Mouse (Mus musculus) forebrain, embryonic 15.5 days (tissue): ENCODE data around the gene Cacnb3. TPM values are rescaled to one million over a fixed set of nuclear protein-coding genes. Genes with fewer than 3 reads are reported as not detected.
A peak's percentile ranks its signal among the peaks of the same experiment; 100 is the strongest.

Source experiments
- ATAC-seq: fragments of 200-750 bp; cut with Nextera tagmentation; replicated peaks from 2 replicates; pipeline ENCODE4 v1.8.0; 2017; ENCODE audit warnings: mild to moderate bottlenecking, moderate TSS enrichment, moderate library complexity
- H3K27ac ChIP-seq: fragments of 300-500 bp; sonication (generic); replicated peaks from 2 replicates; pipeline ENCODE4 v1.5.1; 2015; ENCODE audit warnings: mild to moderate bottlenecking, inconsistent platforms
- H3K27me3 ChIP-seq: fragments of 300-500 bp; sonication (generic); 2 replicates; pipeline ENCODE4 v1.6.1; 2015; ENCODE audit warnings: inconsistent platforms
- H3K36me3 ChIP-seq: fragments of 300-500 bp; sonication (generic); 2 replicates; pipeline ENCODE4 v1.6.1; 2015; ENCODE audit warnings: mild to moderate bottlenecking, inconsistent platforms
- H3K4me1 ChIP-seq: fragments of 300-500 bp; sonication (generic); 2 replicates; pipeline ENCODE4 v1.6.1; 2015; ENCODE audit warnings: inconsistent platforms
- H3K4me2 ChIP-seq: fragments of 300-500 bp; sonication (generic); replicated peaks from 2 replicates; pipeline ENCODE4 v1.6.1; 2015; ENCODE audit warnings: mild to moderate bottlenecking, inconsistent platforms
- H3K4me3 ChIP-seq: fragments of 300-500 bp; sonication (generic); 2 replicates; pipeline ENCODE4 v1.5.1; 2015; ENCODE audit warnings: mild to moderate bottlenecking, inconsistent platforms
- H3K9ac ChIP-seq: fragments of 300-500 bp; sonication (generic); replicated peaks from 2 replicates; pipeline ENCODE4 v1.6.1; 2015; ENCODE audit warnings: mild to moderate bottlenecking, inconsistent platforms
- H3K9me3 ChIP-seq: fragments of 300-500 bp; sonication (generic); 2 replicates; pipeline ENCODE4 v1.6.1; 2016; ENCODE audit warnings: inconsistent platforms
- WGBS: fragments of 180-500 bp; shearing (Covaris S2); methylation state at CpG from one replicate; pipeline ENCODE4 v1.1.7; 2015; ENCODE audit warnings: mixed read lengths; 5-methylcytosine and 5-hydroxymethylcytosine counted together
- polyA plus RNA-seq: library from polyadenylated mRNA; unstranded; fragments of >200 nt; fragmentation: Nextera tagmentation; extraction: Ambion mirVana; gene quantifications from 2 replicates; pipeline ENCODE4 v1.2.1, GENCODE M21; 2015

Gene Cacnb3
- polyA plus RNA-seq, 1 experiment from 2014 or later: 138 TPM

DNA sequence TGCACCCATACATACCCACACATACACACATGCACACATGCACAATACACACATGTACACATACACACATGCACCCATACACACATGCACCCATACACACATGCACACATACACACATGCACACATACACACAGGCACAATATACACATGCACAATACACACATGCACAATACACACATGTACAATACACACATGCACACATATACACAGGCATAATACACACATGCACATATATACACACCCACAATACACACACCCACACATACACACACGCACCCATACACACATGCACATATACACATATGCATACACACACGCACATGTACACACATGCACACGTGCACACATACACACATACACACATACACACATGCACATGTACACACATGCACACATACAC, 18.4 kb upstream of the Cacnb3 start:
- H3K9ac ChIP-seq: no peak overlapping the region
- H3K27ac ChIP-seq: no peak overlapping the region
- H3K4me3 ChIP-seq: no peak overlapping the region
- 95% methylated on average over 3 of the region's 3 CpGs for WGBS
- peaks cover 32% of the 10 kb centered on the region for H3K4me1 ChIP-seq
- H3K4me2 ChIP-seq: no peak overlapping the region
- no peaks in the 10 kb centered on the region for H3K36me3 ChIP-seq
- no peaks in the 10 kb centered on the region for H3K9me3 ChIP-seq
- ATAC-seq: no peak
- no peaks in the 10 kb centered on the region for H3K27me3 ChIP-seq

DNA sequence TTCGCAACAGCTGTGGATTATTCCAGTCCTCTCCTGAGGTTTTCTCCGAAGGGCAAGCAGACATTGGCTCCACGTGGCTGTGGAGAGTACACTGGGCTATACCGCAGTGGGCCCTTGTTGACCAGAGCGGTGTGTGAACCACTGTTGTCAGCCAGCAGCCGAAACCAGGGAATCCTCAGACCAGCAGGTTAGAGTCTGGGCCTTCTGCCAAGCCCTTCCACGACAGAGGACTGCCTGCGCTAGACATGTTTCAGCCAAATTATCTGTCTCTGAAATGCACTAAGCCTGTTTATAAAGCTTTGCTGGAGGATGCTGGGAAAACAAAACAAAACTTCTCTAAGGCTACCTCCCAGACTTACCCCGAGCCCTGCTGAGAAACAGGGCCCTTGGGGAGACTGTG, 16.1 kb upstream of the Cacnb3 start:
- no peak overlapping the region for H3K4me2 ChIP-seq
- no peaks in the 10 kb centered on the region for H3K36me3 ChIP-seq
- no peak overlapping the region; the same call in 1 of the 2 replicates for H3K27ac ChIP-seq
- H3K27me3 ChIP-seq: no peaks in the 10 kb centered on the region
- ATAC-seq: no peak
- H3K9ac ChIP-seq: no peak overlapping the region
- H3K4me1 ChIP-seq: peaks cover 15% of the 10 kb centered on the region; the same call in 1 of the 2 replicates
- WGBS: 44% methylated on average over 9 of the region's 9 CpGs
- H3K9me3 ChIP-seq: no peaks in the 10 kb centered on the region
- H3K4me3 ChIP-seq: no peak overlapping the region

GRCm38 (mm10) chr15:98614971-98615370, 15.7 kb upstream of the Cacnb3 start:
- H3K27ac ChIP-seq: no peak overlapping the region; the same call in 1 of the 2 replicates
- H3K4me3 ChIP-seq: no peak overlapping the region
- no peak for ATAC-seq
- H3K36me3 ChIP-seq: no peaks in the 10 kb centered on the region
- WGBS: 53% methylated on average over 6 of the region's 6 CpGs
- no peak overlapping the region for H3K9ac ChIP-seq
- no peaks in the 10 kb centered on the region for H3K9me3 ChIP-seq
- H3K4me2 ChIP-seq: no peak overlapping the region
- H3K27me3 ChIP-seq: no peaks in the 10 kb centered on the region
- H3K4me1 ChIP-seq: peaks cover 14% of the 10 kb centered on the region; the same call in 1 of the 2 replicates

- Histone ChIP-seq H3K9me3 (no peaks in the 10 kb centered on the region), H3K27ac (no peak overlapping the region), H3K9ac (no peak overlapping the region), H3K27me3 (no peaks in the 10 kb centered on the region), H3K4me3 (no peak overlapping the region), H3K4me2 (no peak overlapping the region), H3K36me3 (no peaks in the 10 kb centered on the region), H3K4me1 (peaks cover 10% of the 10 kb centered on the region; the same call in 1 of the 2 replicates)
- 65% methylated on average over 6 of the region's 6 CpGs for WGBS
- no peak for ATAC-seq
Measured at GRCm38 (mm10) chr15:98615751-98616150, 14.9 kb upstream of the Cacnb3 start.

- no peak for ATAC-seq
- Histone ChIP-seq H3K27me3 (no peaks in the 10 kb centered on the region), H3K4me3 (no peak overlapping the region), H3K9me3 (no peaks in the 10 kb centered on the region), H3K36me3 (no peaks in the 10 kb centered on the region), H3K27ac (no peak overlapping the region), H3K4me1 (peaks cover 10% of the 10 kb centered on the region; the same call in 1 of the 2 replicates), H3K9ac (no peak overlapping the region), H3K4me2 (no peak overlapping the region)
- 38% methylated on average over 20 of the region's 20 CpGs for WGBS
Measured at GRCm38 (mm10) chr15:98616362-98617175, 14.1 kb upstream of the Cacnb3 start.

DNA sequence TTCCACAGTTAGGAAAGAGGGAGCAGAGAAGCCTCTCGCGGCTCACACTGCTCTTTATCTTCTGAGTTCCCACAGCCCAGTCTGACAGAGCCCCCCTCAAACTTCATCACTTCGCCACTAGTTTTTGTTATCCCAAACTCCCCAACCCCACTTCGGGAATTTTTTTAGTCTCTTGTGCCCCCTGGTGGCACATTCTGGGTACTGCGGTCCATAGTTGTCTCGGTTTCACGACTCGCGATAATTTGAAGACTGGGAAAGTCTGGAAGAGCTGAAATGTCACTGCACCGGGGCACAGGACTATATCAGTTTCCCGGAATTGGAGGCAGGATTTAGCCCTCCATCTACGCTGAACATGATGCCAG, 13.5 kb upstream of the Cacnb3 start:
- Histone ChIP-seq H3K9ac (no peak overlapping the region), H3K27ac (no peak overlapping the region), H3K4me3 (no peak overlapping the region), H3K36me3 (no peaks in the 10 kb centered on the region), H3K4me1 (peaks cover 10% of the 10 kb centered on the region; the same call in 1 of the 2 replicates), H3K4me2 (no peak overlapping the region), H3K27me3 (no peaks in the 10 kb centered on the region), H3K9me3 (no peaks in the 10 kb centered on the region)
- 2% methylated on average over 12 of the region's 12 CpGs for WGBS
- no peak for ATAC-seq

DNA sequence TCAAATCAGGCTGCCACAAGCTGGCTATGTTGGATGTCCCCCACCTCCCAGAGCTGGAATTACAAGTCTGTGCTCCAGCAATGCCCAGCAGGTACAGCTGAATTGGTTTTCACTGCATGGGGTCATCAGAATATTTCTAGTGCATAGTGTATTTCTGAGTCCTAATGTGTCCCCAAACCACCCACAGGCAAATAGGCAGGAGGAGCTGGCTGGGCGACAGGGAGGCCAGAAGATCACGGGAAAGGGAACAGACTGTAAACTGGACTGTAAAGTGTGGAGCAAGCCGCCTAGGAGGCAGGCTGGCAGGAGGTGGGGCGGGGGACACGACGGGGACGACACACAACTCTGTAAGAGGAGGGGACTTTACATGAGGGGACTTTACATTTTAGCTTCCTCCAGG, 8.4 kb upstream of the Cacnb3 start:
- Histone ChIP-seq H3K27ac (no peak overlapping the region), H3K4me2 (no peak overlapping the region), H3K4me3 (no peak overlapping the region), H3K27me3 (no peaks in the 10 kb centered on the region), H3K9ac (no peak overlapping the region), H3K9me3 (no peaks in the 10 kb centered on the region), H3K4me1 (no peaks in the 10 kb centered on the region), H3K36me3 (no peaks in the 10 kb centered on the region)
- 4% methylated on average over 7 of the region's 7 CpGs for whole genome bisulfite sequencing
- ATAC-seq: no peak

- Histone ChIP-seq H3K36me3 (no peaks in the 10 kb centered on the region), H3K9me3 (no peaks in the 10 kb centered on the region), H3K27ac (no peak overlapping the region), H3K9ac (no peak overlapping the region), H3K4me2 (no peak overlapping the region), H3K4me3 (no peak overlapping the region), H3K4me1 (no peaks in the 10 kb centered on the region), H3K27me3 (no peaks in the 10 kb centered on the region)
- WGBS: 10% methylated on average over 6 of the region's 6 CpGs
- no peak for ATAC-seq
Measured at GRCm38 (mm10) chr15:98622721-98623120, 7.9 kb upstream of the Cacnb3 start.

DNA sequence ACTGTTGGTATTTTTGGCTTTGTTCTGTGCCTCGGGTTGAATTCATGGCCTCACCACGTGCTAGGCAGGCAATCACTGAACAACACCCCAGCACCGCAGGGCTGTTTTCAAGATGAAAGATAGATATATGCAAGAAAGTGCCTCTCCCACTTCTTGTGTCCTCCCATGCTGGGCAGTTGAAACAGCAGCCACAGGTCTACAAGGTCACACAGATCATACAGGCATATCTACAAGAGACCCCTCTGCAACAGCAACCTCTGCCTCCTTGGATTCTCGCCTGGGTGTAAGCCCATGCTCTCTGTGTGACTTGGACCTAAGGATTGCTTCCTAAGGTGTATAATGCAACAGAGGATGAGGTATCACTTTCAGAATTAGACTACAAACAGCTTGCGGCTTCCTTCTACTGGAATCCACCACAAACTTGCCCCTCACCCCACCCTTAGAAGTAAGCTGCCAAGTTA, 7.2 kb upstream of the Cacnb3 start:
- H3K27ac ChIP-seq: no peak overlapping the region
- H3K27me3 ChIP-seq: no peaks in the 10 kb centered on the region
- no peak overlapping the region for H3K4me2 ChIP-seq
- no peaks in the 10 kb centered on the region for H3K9me3 ChIP-seq
- H3K4me3 ChIP-seq: no peak overlapping the region
- no peak overlapping the region for H3K9ac ChIP-seq
- no peaks in the 10 kb centered on the region for H3K36me3 ChIP-seq
- peaks cover 2% of the 10 kb centered on the region for H3K4me1 ChIP-seq
- no peak for ATAC-seq
- whole genome bisulfite sequencing: 53% methylated on average over 5 of the region's 5 CpGs

GRCm38 (mm10) chr15:98626078-98626477, 4.6 kb upstream of the Cacnb3 start:
- Histone ChIP-seq H3K9ac (no peak overlapping the region), H3K27me3 (peaks cover 11% of the 10 kb centered on the region; the same call in 1 of the 2 replicates), H3K4me2 (no peak overlapping the region), H3K9me3 (no peaks in the 10 kb centered on the region), H3K4me1 (peaks cover 11% of the 10 kb centered on the region), H3K4me3 (no peak overlapping the region), H3K27ac (no peak overlapping the region), H3K36me3 (no peaks in the 10 kb centered on the region)
- ATAC-seq: no peak
- 18% methylated on average over 8 of the region's 8 CpGs for WGBS

- peaks cover 16% of the 10 kb centered on the region for H3K4me1 ChIP-seq
- WGBS: 78% methylated on average over 7 of the region's 7 CpGs
- ATAC-seq: no peak
- peaks cover 11% of the 10 kb centered on the region; the same call in 1 of the 2 replicates for H3K27me3 ChIP-seq
- H3K9ac ChIP-seq: no peak overlapping the region
- no peak overlapping the region for H3K4me2 ChIP-seq
- no peak overlapping the region for H3K4me3 ChIP-seq
- no peaks in the 10 kb centered on the region for H3K9me3 ChIP-seq
- H3K27ac ChIP-seq: no peak overlapping the region
- H3K36me3 ChIP-seq: no peaks in the 10 kb centered on the region
Measured at GRCm38 (mm10) chr15:98626487-98627212, 4.0 kb upstream of the Cacnb3 start.

DNA sequence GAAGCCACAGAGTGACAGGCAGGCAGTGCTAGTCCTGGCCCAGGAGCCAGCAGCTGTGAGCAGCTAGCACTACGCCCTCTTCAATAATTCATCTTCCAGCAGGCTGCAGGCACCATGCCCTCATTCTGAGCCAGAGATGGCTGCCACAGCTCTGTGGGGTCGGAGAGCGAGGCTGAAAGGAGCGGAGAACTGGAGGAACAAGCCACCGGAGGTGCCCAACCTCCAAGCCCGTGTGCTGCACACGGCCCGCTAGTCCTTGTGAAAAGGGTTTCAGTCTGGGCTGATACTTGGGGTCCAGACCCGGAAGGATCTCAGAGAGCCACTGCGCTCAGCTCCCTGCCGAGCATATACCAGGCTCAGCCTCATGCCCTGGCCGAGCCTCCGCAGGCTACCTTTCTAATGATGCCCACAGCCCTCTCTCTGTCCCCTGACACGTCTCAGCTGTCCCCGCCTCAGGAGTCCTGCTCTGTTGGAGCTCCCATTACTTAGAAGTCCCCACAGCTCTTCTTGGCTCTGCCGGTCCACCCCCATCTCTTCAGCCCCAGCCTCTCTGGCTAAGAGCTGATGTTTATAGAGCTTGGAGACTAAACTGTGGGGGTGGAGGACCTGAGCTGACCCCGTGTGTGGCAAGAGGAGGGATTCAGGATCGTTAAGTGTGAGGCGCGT, 1.9 kb upstream of the Cacnb3 start:
- WGBS: 9% methylated on average over 20 of the region's 20 CpGs
- Histone ChIP-seq H3K9ac (peak overlapping the region; percentile 12; the same call in 1 of the 2 replicates), H3K4me3 (peak overlapping the region; percentile 13; the same call in 1 of the 2 replicates), H3K27ac (peak overlapping the region; percentile 34; the same call in 1 of the 2 replicates), H3K4me1 (peaks cover 37% of the 10 kb centered on the region), H3K27me3 (peaks cover 11% of the 10 kb centered on the region; the same call in 1 of the 2 replicates), H3K9me3 (no peaks in the 10 kb centered on the region), H3K4me2 (peak overlapping the region; percentile 32), H3K36me3 (no peaks in the 10 kb centered on the region)
- no peak for ATAC-seq
